ENCODE assay signal across 11 mouse cellular contexts in genomic region chr14:55795380-55796163, GRCm38 (mm10). TPM values are rescaled to one million over a fixed set of nuclear protein-coding genes. Genes with fewer than 3 reads are reported as not detected.
DNase-seq lines count a peak whose midpoint lies in the region; ATAC-seq and TF ChIP-seq lines count a peak whose summit lies in the region.
"Had no signal": no experiment of that assay in that cellular context is flagged by ENCODE, and none has a peak within 500 bp of the region (broad histone marks: within the 10 kb centered on the region; RNA-seq: fewer than 3 reads in every experiment).

No protein-coding gene starts in this region.

- no peak overlapping the region for H3K27ac ChIP-seq in liver, postnatal 0 days (ENCODE audit: low read depth)
- H3K27ac ChIP-seq in intestine, embryonic 16.5 days (ENCODE audit: low read length) = peak overlapping the region; percentile 89
- H3K27ac ChIP-seq in stomach, embryonic 14.5 days (ENCODE audit: low read length) = peak overlapping the region; percentile 45; the same call in 1 of the 2 replicates
- H3K27ac ChIP-seq in hindbrain, embryonic 13.5 days = no peak overlapping the region
- H3K27ac ChIP-seq: layer of hippocampus, adult 2 months; macrophage had no signal

- 68% methylated on average over 15 of the region's 15 CpGs for WGBS in liver, postnatal 0 days (ENCODE audit: insufficient replicate concordance)
- WGBS in intestine, embryonic 16.5 days = 65% methylated on average over 15 of the region's 15 CpGs
- WGBS in stomach, embryonic 14.5 days = 69% methylated on average over 15 of the region's 15 CpGs
- WGBS in hindbrain, embryonic 13.5 days = 86% methylated on average over 15 of the region's 15 CpGs

- no peaks in the 10 kb centered on the region for H3K27me3 ChIP-seq in liver, postnatal 0 days (ENCODE audit: insufficient read depth, low read length)
- H3K27me3 ChIP-seq in intestine, embryonic 16.5 days (replicated peaks; ENCODE audit: control insufficient read depth, insufficient read depth, low read length) = no peaks in the 10 kb centered on the region
- no peaks in the 10 kb centered on the region for H3K27me3 ChIP-seq in stomach, embryonic 14.5 days (ENCODE audit: control insufficient read depth, insufficient read depth, low read length)
- H3K27me3 ChIP-seq in hindbrain, embryonic 13.5 days = peaks cover 7% of the 10 kb centered on the region; the same call in 1 of the 2 replicates

- TF ChIP-seq EP300 in liver, postnatal 0 days (IDR thresholded peaks at IDR 0.05; ENCODE audit: low read depth) = no peak

- H3K4me3 ChIP-seq in liver, postnatal 0 days (ENCODE audit: low read depth, low read length) = no peak overlapping the region
- H3K4me3 ChIP-seq in intestine, embryonic 16.5 days (ENCODE audit: low read length) = no peak overlapping the region
- H3K4me3 ChIP-seq in stomach, embryonic 14.5 days (ENCODE audit: low read depth, low read length) = no peak overlapping the region
- no peak overlapping the region for H3K4me3 ChIP-seq in hindbrain, embryonic 13.5 days
- H3K4me3 ChIP-seq: layer of hippocampus, adult 2 months had no signal

- no peaks in the 10 kb centered on the region for H3K36me3 ChIP-seq in liver, postnatal 0 days (replicated peaks; ENCODE audit: insufficient read depth, low read length)
- H3K36me3 ChIP-seq in intestine, embryonic 16.5 days (ENCODE audit: control insufficient read depth, insufficient read depth, low read length) = no peaks in the 10 kb centered on the region
- H3K36me3 ChIP-seq in stomach, embryonic 14.5 days (ENCODE audit: control insufficient read depth, insufficient read depth, low read length) = no peaks in the 10 kb centered on the region
- H3K36me3 ChIP-seq in hindbrain, embryonic 13.5 days = no peaks in the 10 kb centered on the region

- H3K4me1 ChIP-seq in liver, postnatal 0 days (ENCODE audit: insufficient read depth) = no peaks in the 10 kb centered on the region
- no peaks in the 10 kb centered on the region; the same call in 1 of the 2 replicates for H3K4me1 ChIP-seq in intestine, embryonic 16.5 days (ENCODE audit: control insufficient read depth, insufficient read depth, low read length)
- no peaks in the 10 kb centered on the region for H3K4me1 ChIP-seq in stomach, embryonic 14.5 days (ENCODE audit: control insufficient read depth, insufficient read depth, low read length)
- H3K4me1 ChIP-seq in hindbrain, embryonic 13.5 days (replicated peaks) = no peaks in the 10 kb centered on the region

- no peak overlapping the region for H3K9ac ChIP-seq in liver, postnatal 0 days (replicated peaks)
- no peak overlapping the region for H3K9ac ChIP-seq in intestine, embryonic 16.5 days (ENCODE audit: low read depth, low read length)
- no peak overlapping the region for H3K9ac ChIP-seq in stomach, embryonic 14.5 days (replicated peaks; ENCODE audit: low read depth, low read length)
- H3K9ac ChIP-seq in hindbrain, embryonic 13.5 days = no peak overlapping the region

- no peaks in the 10 kb centered on the region for H3K9me3 ChIP-seq in liver, postnatal 0 days (ENCODE audit: low read length)
- H3K9me3 ChIP-seq in intestine, embryonic 16.5 days (ENCODE audit: control insufficient read depth, low read length) = no peaks in the 10 kb centered on the region
- H3K9me3 ChIP-seq in stomach, embryonic 14.5 days (ENCODE audit: control insufficient read depth, low read depth, low read length) = no peaks in the 10 kb centered on the region
- H3K9me3 ChIP-seq in hindbrain, embryonic 13.5 days = no peaks in the 10 kb centered on the region

- TF ChIP-seq CTCF in liver, postnatal 0 days (IDR thresholded peaks at IDR 0.05; ENCODE audit: low read depth) = no peak

- DNase-seq in liver = peak; percentile 23
- DNase-seq in liver, postnatal 0 days = no peak
- DNase-seq in c-Kit-positive CD71-positive TER-119-negative erythroid progenitor cells, embryonic 14.5 days (ENCODE audit: low read depth) = peak; percentile 40
- no peak for DNase-seq in embryo, embryonic 10.5 days (ENCODE audit: low spot score)
- no peak for DNase-seq in Muller cell, postnatal 12 days (ENCODE audit: inconsistent ontology term)

- ATAC-seq in liver, postnatal 0 days = no peak
- ATAC-seq in intestine, embryonic 16.5 days = peak; percentile 99
- ATAC-seq in stomach, embryonic 14.5 days (ENCODE audit: insufficient number of reproducible peaks, insufficient read depth, low FRiP score, low read depth) = peak; percentile 67; the same call in 1 of the 2 replicates
- ATAC-seq in hindbrain, embryonic 13.5 days (ENCODE audit: low FRiP score) = no peak
- ATAC-seq: forebrain, embryonic 14.5 days had no signal

- H3K4me2 ChIP-seq in liver, postnatal 0 days (ENCODE audit: low read depth, low read length) = no peak overlapping the region
- no peak overlapping the region for H3K4me2 ChIP-seq in intestine, embryonic 16.5 days (ENCODE audit: low read depth, low read length)
- H3K4me2 ChIP-seq in stomach, embryonic 14.5 days (replicated peaks; ENCODE audit: low read depth, low read length) = no peak overlapping the region
- no peak overlapping the region for H3K4me2 ChIP-seq in hindbrain, embryonic 13.5 days

RNA-seq across cellular contexts. Expression of gene Ripk3, which starts 6.9 kb away (rescaled TPM):
- 9.6 and 10.3 TPM in 2 replicates for polyA plus RNA-seq in liver, postnatal 0 days (2015; fragmentation: Nextera tagmentation; extraction: Ambion mirVana)
- 51.2 and 55.8 TPM in 2 replicates for polyA plus RNA-seq in intestine, embryonic 16.5 days (2015; fragmentation: Nextera tagmentation; extraction: Ambion mirVana)
- polyA plus RNA-seq in stomach, embryonic 14.5 days (2014; fragmentation: Nextera tagmentation; extraction: Ambion mirVana) = 25.3 and 32.3 TPM in 2 replicates
- 2.6 and 3.7 TPM in 2 replicates for polyA plus RNA-seq in hindbrain, embryonic 13.5 days (2015; fragmentation: Nextera tagmentation; extraction: Ambion mirVana)

RNA-seq across cellular contexts. Expression of gene Adcy4, which starts 11.7 kb away (rescaled TPM):
- polyA plus RNA-seq in liver, postnatal 0 days (2015; fragmentation: Nextera tagmentation; extraction: Ambion mirVana) = 1.5 and 1.7 TPM in 2 replicates
- polyA plus RNA-seq in intestine, embryonic 16.5 days (2015; fragmentation: Nextera tagmentation; extraction: Ambion mirVana) = 6.5 and 6.6 TPM in 2 replicates
- 4.3 and 5.8 TPM in 2 replicates for polyA plus RNA-seq in stomach, embryonic 14.5 days (2014; fragmentation: Nextera tagmentation; extraction: Ambion mirVana)
- 5.3 and 6.0 TPM in 2 replicates for polyA plus RNA-seq in hindbrain, embryonic 13.5 days (2015; fragmentation: Nextera tagmentation; extraction: Ambion mirVana)

RNA-seq across cellular contexts. Expression of gene Nfatc4, which starts 27.4 kb away (rescaled TPM):
- polyA plus RNA-seq in liver, postnatal 0 days (2015; fragmentation: Nextera tagmentation; extraction: Ambion mirVana) = 0.41 and 0.63 TPM in 2 replicates
- 21.1 and 21.2 TPM in 2 replicates for polyA plus RNA-seq in intestine, embryonic 16.5 days (2015; fragmentation: Nextera tagmentation; extraction: Ambion mirVana)
- polyA plus RNA-seq in stomach, embryonic 14.5 days (2014; fragmentation: Nextera tagmentation; extraction: Ambion mirVana) = 54.9 and 56.6 TPM in 2 replicates
- polyA plus RNA-seq in hindbrain, embryonic 13.5 days (2015; fragmentation: Nextera tagmentation; extraction: Ambion mirVana) = 10.8 and 12.0 TPM in 2 replicates
- polyA plus RNA-seq: macrophage had no signal

RNA-seq across cellular contexts. Expression of gene Ltb4r1, which starts 29.8 kb away (rescaled TPM):
- 21.6 and 22.0 TPM in 2 replicates for polyA plus RNA-seq in liver, postnatal 0 days (2015; fragmentation: Nextera tagmentation; extraction: Ambion mirVana)
- 1.0 and 1.1 TPM in 2 replicates for polyA plus RNA-seq in intestine, embryonic 16.5 days (2015; fragmentation: Nextera tagmentation; extraction: Ambion mirVana)
- 0.42 and 0.88 TPM in 2 replicates for polyA plus RNA-seq in stomach, embryonic 14.5 days (2014; fragmentation: Nextera tagmentation; extraction: Ambion mirVana)
- polyA plus RNA-seq in hindbrain, embryonic 13.5 days (2015; fragmentation: Nextera tagmentation; extraction: Ambion mirVana) = 0.32 and 0.74 TPM in 2 replicates

RNA-seq across cellular contexts. Expression of gene Ltb4r2, which starts 34.3 kb away (rescaled TPM):
- 1.8 and 2.1 TPM in 2 replicates for polyA plus RNA-seq in liver, postnatal 0 days (2015; fragmentation: Nextera tagmentation; extraction: Ambion mirVana)
- 0.35 and 0.82 TPM in 2 replicates for polyA plus RNA-seq in intestine, embryonic 16.5 days (2015; fragmentation: Nextera tagmentation; extraction: Ambion mirVana)
- polyA plus RNA-seq in stomach, embryonic 14.5 days (2014; fragmentation: Nextera tagmentation; extraction: Ambion mirVana) = 0.13 and 0.52 TPM in 2 replicates
- 0.43 and 0.56 TPM in 2 replicates for polyA plus RNA-seq in hindbrain, embryonic 13.5 days (2015; fragmentation: Nextera tagmentation; extraction: Ambion mirVana)
- polyA plus RNA-seq: macrophage had no signal

Comparison
In these comparisons a context has a peak if more than half of its experiments do, and no peak if none do; other contexts are left out.
1. DNase-seq: peak in liver (single experiment) and c-Kit-positive CD71-positive TER-119-negative erythroid progenitor cells, embryonic 14.5 days (single experiment); none in liver, postnatal 0 days (single experiment), embryo, embryonic 10.5 days (single experiment) and Muller cell, postnatal 12 days (single experiment).
2. ATAC-seq: peak in intestine, embryonic 16.5 days (single experiment) and stomach, embryonic 14.5 days (single experiment); none in liver, postnatal 0 days (single experiment) and hindbrain, embryonic 13.5 days (single experiment).
3. H3K27ac ChIP-seq: peak in intestine, embryonic 16.5 days (single experiment) and stomach, embryonic 14.5 days (single experiment); none in liver, postnatal 0 days (single experiment) and hindbrain, embryonic 13.5 days (single experiment).